Mouse (Mus musculus) limb, embryonic 15.5 days (tissue): ENCODE measurements at regions not wholly inside any gene's neighbourhood (a gene's known extent, or its start where the extent isn't known, plus 50 kb on each side); places are given as distances from the start of the nearest gene placed in this dataset.

Source experiments
- ATAC-seq: fragments of 200-750 bp; cut with Nextera tagmentation; 2 replicates; pipeline ENCODE4 v1.8.0; 2017; ENCODE audit warnings: low read depth, moderate TSS enrichment; ENCODE audit not compliant: insufficient number of reproducible peaks, low FRiP score, low TSS enrichment
- H3K27ac ChIP-seq: fragments of 300-500 bp; sonication (generic); 2 replicates; pipeline ENCODE4 v1.5.1; 2015; ENCODE audit warnings: moderate library complexity, mild to moderate bottlenecking, inconsistent platforms
- H3K27me3 ChIP-seq: fragments of 300-500 bp; sonication (generic); 2 replicates; pipeline ENCODE4 v1.6.1; 2015; ENCODE audit warnings: inconsistent platforms
- H3K36me3 ChIP-seq: fragments of 300-500 bp; sonication (generic); 2 replicates; pipeline ENCODE4 v1.6.1; 2015; ENCODE audit warnings: inconsistent platforms
- H3K4me1 ChIP-seq: fragments of 300-500 bp; sonication (generic); 2 replicates; pipeline ENCODE4 v1.6.1; 2015; ENCODE audit warnings: inconsistent platforms
- H3K4me2 ChIP-seq: fragments of 300-500 bp; sonication (generic); 2 replicates; pipeline ENCODE4 v1.6.1; 2015; ENCODE audit warnings: mild to moderate bottlenecking, inconsistent platforms
- H3K4me3 ChIP-seq: fragments of 300-500 bp; sonication (generic); 2 replicates; pipeline ENCODE4 v1.5.1; 2015; ENCODE audit warnings: mild to moderate bottlenecking, inconsistent platforms
- H3K9ac ChIP-seq: fragments of 300-500 bp; sonication (generic); 2 replicates; pipeline ENCODE4 v1.6.1; 2015; ENCODE audit warnings: inconsistent platforms
- H3K9me3 ChIP-seq: fragments of 300-500 bp; sonication (generic); 2 replicates; pipeline ENCODE4 v1.6.1; 2016; ENCODE audit warnings: inconsistent platforms
- WGBS: fragments of 180-500 bp; shearing (Covaris S2); methylation state at CpG from one replicate; pipeline ENCODE4 v1.1.7; 2015; 5-methylcytosine and 5-hydroxymethylcytosine counted together

GRCm38 (mm10) chr4:25488479-25489069 is 207.0 kb upstream of the Ufl1 start:
- H3K9me3 ChIP-seq, result no peaks in the 10 kb centered on the region
- no peak for ATAC-seq
- no peak overlapping the region for H3K27ac ChIP-seq
- WGBS, result 47% methylated on average over 1 of the region's 1 CpGs
- no peaks in the 10 kb centered on the region for H3K27me3 ChIP-seq
- no peaks in the 10 kb centered on the region for H3K4me1 ChIP-seq
- H3K9ac ChIP-seq, result no peak overlapping the region
- H3K4me2 ChIP-seq, result no peak overlapping the region
- no peaks in the 10 kb centered on the region for H3K36me3 ChIP-seq
- H3K4me3 ChIP-seq, result no peak overlapping the region

GRCm38 (mm10) chr4:25483621-25483933 is 202.0 kb upstream of the Ufl1 start:
- H3K27ac ChIP-seq, result no peak overlapping the region
- ATAC-seq, result no peak
- no peak overlapping the region for H3K4me2 ChIP-seq
- no peaks in the 10 kb centered on the region for H3K27me3 ChIP-seq
- H3K9ac ChIP-seq, result no peak overlapping the region
- H3K4me1 ChIP-seq, result no peaks in the 10 kb centered on the region
- H3K4me3 ChIP-seq, result no peak overlapping the region
- no peaks in the 10 kb centered on the region for H3K36me3 ChIP-seq
- WGBS, result 16% methylated on average over 1 of the region's 1 CpGs
- H3K9me3 ChIP-seq, result no peaks in the 10 kb centered on the region

GRCm38 (mm10) chr4:25482933-25483620 is 201.5 kb upstream of the Ufl1 start:
- no peak for ATAC-seq
- H3K27ac ChIP-seq, result no peak overlapping the region
- no peaks in the 10 kb centered on the region for H3K27me3 ChIP-seq
- H3K36me3 ChIP-seq, result no peaks in the 10 kb centered on the region
- H3K4me3 ChIP-seq, result no peak overlapping the region
- 40% methylated on average over 6 of the region's 6 CpGs for WGBS
- no peak overlapping the region for H3K9ac ChIP-seq
- no peaks in the 10 kb centered on the region for H3K4me1 ChIP-seq
- H3K4me2 ChIP-seq, result no peak overlapping the region
- no peaks in the 10 kb centered on the region for H3K9me3 ChIP-seq

- H3K9me3 ChIP-seq, result no peaks in the 10 kb centered on the region
- H3K4me3 ChIP-seq, result no peak overlapping the region
- no peak overlapping the region for H3K9ac ChIP-seq
- no peaks in the 10 kb centered on the region for H3K27me3 ChIP-seq
- H3K27ac ChIP-seq, result no peak overlapping the region
- no peaks in the 10 kb centered on the region for H3K4me1 ChIP-seq
- no peak overlapping the region for H3K4me2 ChIP-seq
- H3K36me3 ChIP-seq, result no peaks in the 10 kb centered on the region
- no peak for ATAC-seq
These were observed 191.4 kb upstream of the Ufl1 start for GRCm38 (mm10) chr4:25473026-25473425.

- 90% methylated on average over 3 of the region's 3 CpGs for WGBS
- no peaks in the 10 kb centered on the region for H3K9me3 ChIP-seq
- H3K9ac ChIP-seq, result no peak overlapping the region
- no peaks in the 10 kb centered on the region for H3K4me1 ChIP-seq
- H3K4me2 ChIP-seq, result no peak overlapping the region
- no peak for ATAC-seq
- no peaks in the 10 kb centered on the region for H3K27me3 ChIP-seq
- no peak overlapping the region for H3K27ac ChIP-seq
- H3K36me3 ChIP-seq, result no peaks in the 10 kb centered on the region
- H3K4me3 ChIP-seq, result no peak overlapping the region
These were observed 184.9 kb upstream of the Ufl1 start for GRCm38 (mm10) chr4:25466490-25466889.

- no peak for ATAC-seq
- Histone ChIP-seq H3K27ac (no peak overlapping the region), H3K4me1 (no peaks in the 10 kb centered on the region), H3K4me3 (no peak overlapping the region), H3K9me3 (no peaks in the 10 kb centered on the region), H3K9ac (no peak overlapping the region), H3K36me3 (no peaks in the 10 kb centered on the region), H3K27me3 (no peaks in the 10 kb centered on the region), H3K4me2 (no peak overlapping the region)
- 63% methylated on average over 1 of the region's 1 CpGs for WGBS
These were observed 183.4 kb upstream of the Ufl1 start for GRCm38 (mm10) chr4:25464792-25465590.

GRCm38 (mm10) chr4:25464069-25464468 is 182.4 kb upstream of the Ufl1 start:
- no peak overlapping the region for H3K27ac ChIP-seq
- no peak overlapping the region for H3K4me3 ChIP-seq
- H3K36me3 ChIP-seq, result no peaks in the 10 kb centered on the region
- no peaks in the 10 kb centered on the region for H3K27me3 ChIP-seq
- no peak for ATAC-seq
- no peak overlapping the region for H3K9ac ChIP-seq
- no peak overlapping the region for H3K4me2 ChIP-seq
- no peaks in the 10 kb centered on the region for H3K9me3 ChIP-seq
- WGBS, result 63% methylated on average over 1 of the region's 1 CpGs
- H3K4me1 ChIP-seq, result no peaks in the 10 kb centered on the region

- no peaks in the 10 kb centered on the region for H3K27me3 ChIP-seq
- no peak overlapping the region for H3K27ac ChIP-seq
- no peak overlapping the region for H3K9ac ChIP-seq
- H3K36me3 ChIP-seq, result no peaks in the 10 kb centered on the region
- WGBS, result 68% methylated on average over 1 of the region's 1 CpGs
- H3K4me2 ChIP-seq, result no peak overlapping the region
- no peak for ATAC-seq
- H3K9me3 ChIP-seq, result no peaks in the 10 kb centered on the region
- H3K4me1 ChIP-seq, result no peaks in the 10 kb centered on the region
- no peak overlapping the region for H3K4me3 ChIP-seq
These were observed 178.5 kb upstream of the Ufl1 start for GRCm38 (mm10) chr4:25460127-25460526.

GRCm38 (mm10) chr4:25454752-25455151 is 173.1 kb upstream of the Ufl1 start:
- H3K36me3 ChIP-seq, result no peaks in the 10 kb centered on the region
- ATAC-seq, result no peak
- no peak overlapping the region for H3K4me3 ChIP-seq
- H3K4me2 ChIP-seq, result no peak overlapping the region
- H3K4me1 ChIP-seq, result no peaks in the 10 kb centered on the region
- H3K9ac ChIP-seq, result no peak overlapping the region
- H3K27me3 ChIP-seq, result no peaks in the 10 kb centered on the region
- no peak overlapping the region for H3K27ac ChIP-seq
- WGBS, result 32% methylated on average over 3 of the region's 3 CpGs
- H3K9me3 ChIP-seq, result no peaks in the 10 kb centered on the region

GRCm38 (mm10) chr4:25453127-25453806 is 171.6 kb upstream of the Ufl1 start:
- WGBS, result 83% methylated on average over 6 of the region's 6 CpGs
- H3K4me2 ChIP-seq, result no peak overlapping the region
- no peaks in the 10 kb centered on the region for H3K36me3 ChIP-seq
- H3K4me3 ChIP-seq, result no peak overlapping the region
- H3K27ac ChIP-seq, result no peak overlapping the region
- no peak for ATAC-seq
- no peaks in the 10 kb centered on the region for H3K9me3 ChIP-seq
- no peak overlapping the region for H3K9ac ChIP-seq
- H3K27me3 ChIP-seq, result no peaks in the 10 kb centered on the region
- no peaks in the 10 kb centered on the region for H3K4me1 ChIP-seq

- no peak overlapping the region for H3K4me3 ChIP-seq
- no peak for ATAC-seq
- no peaks in the 10 kb centered on the region for H3K36me3 ChIP-seq
- H3K4me2 ChIP-seq, result no peak overlapping the region
- H3K27ac ChIP-seq, result no peak overlapping the region
- 72% methylated on average over 6 of the region's 6 CpGs for WGBS
- no peaks in the 10 kb centered on the region for H3K9me3 ChIP-seq
- H3K4me1 ChIP-seq, result no peaks in the 10 kb centered on the region
- H3K27me3 ChIP-seq, result no peaks in the 10 kb centered on the region
- H3K9ac ChIP-seq, result no peak overlapping the region
These were observed 170.2 kb upstream of the Ufl1 start for GRCm38 (mm10) chr4:25451865-25452264.

GRCm38 (mm10) chr4:25432203-25432602 is 150.6 kb upstream of the Ufl1 start:
- Histone ChIP-seq H3K36me3 (no peaks in the 10 kb centered on the region), H3K27me3 (no peaks in the 10 kb centered on the region), H3K4me2 (no peak overlapping the region), H3K9ac (no peak overlapping the region), H3K4me1 (no peaks in the 10 kb centered on the region), H3K9me3 (no peaks in the 10 kb centered on the region), H3K27ac (no peak overlapping the region), H3K4me3 (no peak overlapping the region)
- no peak for ATAC-seq
- WGBS, result 84% methylated on average over 8 of the region's 8 CpGs
